Mouse (Mus musculus): Measurements from ENCODE around the gene Mvb12b.

- TF ChIP-seq CTCF (IDR thresholded peaks at IDR 0.05; ENCODE audit: control insufficient read depth, insufficient read depth, insufficient read length) (no peak), MAX (IDR thresholded peaks at IDR 0.05) (no peak), MYOG (IDR thresholded peaks at IDR 0.05; ENCODE audit: control insufficient read depth, extremely low read depth, insufficient read length) (no peak), CEBPB (IDR thresholded peaks at IDR 0.05; ENCODE audit: low read depth) (no peak)
These were observed 110.7 kb downstream of the Mvb12b start for GRCm38 (mm10) chr2:33777051-33777450.
